Mouse (Mus musculus) cerebellum, adult 18-20 months (tissue): ENCODE results near the gene Usmg5.

Source experiments
- DNase-seq, 2 experiments: peaks; one replicate each; pipeline ENCODE4 v3.0.0; 2021

Usmg5 gene

DNA sequence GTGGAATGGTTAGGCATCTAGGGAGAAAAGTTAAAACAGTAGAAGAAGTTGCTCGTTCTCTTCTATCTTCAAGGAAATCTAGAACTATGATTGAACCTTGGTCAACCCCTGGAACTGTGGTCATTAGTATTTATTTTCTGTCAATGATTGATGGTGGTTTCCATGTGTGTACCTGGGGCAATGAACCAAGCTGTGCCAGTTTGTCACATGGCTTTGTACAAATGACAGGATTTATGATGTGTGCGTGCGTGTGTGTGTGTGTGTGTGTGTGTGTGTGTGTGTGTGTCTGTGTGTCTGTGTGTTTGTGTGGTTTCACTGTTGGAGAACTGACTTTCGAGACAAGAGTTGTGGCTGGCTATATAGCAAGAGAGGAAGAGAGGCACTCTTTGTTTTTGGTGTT, 37.0 kb downstream of the Usmg5 start:
- no peak for DNase-seq

DNA sequence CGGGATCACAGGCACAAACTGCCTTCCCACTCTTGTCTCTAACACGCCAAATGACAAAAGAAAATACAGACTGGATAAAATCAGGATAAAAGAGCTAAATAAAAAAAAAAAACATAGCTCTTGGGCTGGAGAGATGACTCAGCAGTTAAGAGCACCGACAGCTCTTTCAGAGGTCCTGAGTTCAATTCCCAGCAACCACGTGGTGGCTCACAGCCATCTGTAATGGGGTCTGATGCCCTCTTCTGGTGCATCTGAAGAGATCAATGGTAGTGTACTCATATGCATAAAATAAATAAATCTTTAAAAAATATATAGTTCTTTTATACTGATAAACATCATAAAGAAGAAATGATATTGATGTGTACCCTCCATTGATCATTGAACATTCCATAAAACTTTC, 37.5 kb downstream of the Usmg5 start:
- DNase-seq = no peak

DNA sequence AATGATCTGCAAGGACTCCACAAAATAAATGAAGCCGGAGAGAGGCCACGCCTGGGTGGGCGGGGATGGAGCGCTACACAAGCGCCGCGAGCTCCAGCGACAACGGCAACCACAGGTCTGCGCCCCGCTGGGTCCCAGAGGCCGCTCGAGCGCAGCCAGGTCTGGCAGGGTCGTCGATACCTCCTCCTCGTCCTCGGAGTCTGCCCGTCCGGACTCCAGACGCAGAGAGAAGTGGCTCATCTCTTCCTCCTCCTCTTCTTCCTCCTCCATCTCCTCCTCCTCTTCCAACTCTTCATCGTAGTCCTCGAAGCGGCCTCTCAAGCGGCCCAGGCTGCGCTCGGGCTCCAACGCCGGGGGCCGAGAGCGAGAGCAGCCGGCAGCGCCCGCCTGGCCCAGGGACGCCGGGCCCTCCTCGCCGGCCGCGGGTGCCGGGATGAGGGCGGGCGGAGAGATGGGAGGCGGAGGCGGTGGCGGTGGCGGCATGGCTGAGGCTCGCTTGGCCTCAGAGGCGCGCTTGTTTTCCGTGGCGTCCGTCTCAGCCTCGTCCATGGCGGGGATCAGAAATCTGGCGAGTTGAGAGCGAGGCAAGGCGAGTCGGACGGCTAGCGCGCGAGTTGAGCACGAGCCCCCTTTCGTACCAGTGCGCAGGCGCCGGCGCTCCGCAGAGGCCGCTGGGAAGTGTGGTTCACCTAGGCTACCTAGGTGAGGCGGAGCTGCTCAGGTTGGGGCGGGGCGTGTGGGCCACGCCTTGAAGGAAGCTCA, 40.0 kb downstream of the Usmg5 start, which contains the start of gene Pcgf6:
Gene Pcgf6 (minus strand): TSS at position 636 of the 762 bp plus-strand sequence.
- DNase-seq = peak; percentile 92 to 93

DNA sequence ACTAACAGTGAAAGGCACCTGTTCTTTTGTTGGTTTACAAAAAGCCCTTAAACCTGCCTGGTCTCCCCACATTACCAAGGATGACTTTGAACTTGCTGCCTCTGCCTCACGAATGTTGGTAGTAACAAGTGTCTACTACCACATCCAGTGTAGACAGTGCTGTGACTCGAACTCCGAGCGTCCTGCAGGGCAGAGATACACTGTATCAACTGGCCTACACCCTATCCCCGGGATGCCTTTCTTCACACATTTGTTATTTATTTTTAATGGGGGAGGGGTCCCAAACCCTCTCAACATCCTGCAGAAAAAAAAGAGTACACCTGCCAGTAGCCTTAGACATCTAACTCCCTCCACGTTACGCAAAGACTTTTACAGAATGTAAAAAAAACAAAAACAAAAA, 40.6 kb downstream of the Usmg5 start:
- no peak for DNase-seq

DNA sequence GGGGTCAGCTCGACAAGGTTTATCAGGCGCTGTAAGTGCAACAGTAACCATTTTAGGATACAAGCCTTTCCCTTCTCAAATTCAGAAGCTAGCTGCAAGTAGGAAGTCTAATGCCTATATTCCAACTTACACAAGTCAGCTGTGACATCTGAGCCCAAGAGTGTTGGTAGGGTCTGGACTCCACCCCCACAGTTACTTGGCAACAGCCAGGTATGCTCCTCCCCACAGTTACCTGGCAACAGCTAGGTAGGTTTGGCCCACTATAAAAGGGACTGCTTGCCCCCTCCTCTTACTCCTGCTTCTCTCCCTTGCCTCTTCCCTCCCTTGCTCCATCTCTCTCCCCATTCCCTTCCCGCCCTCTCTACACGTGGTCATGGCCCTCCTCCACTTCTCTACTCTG, 41.4 kb downstream of the Usmg5 start:
- DNase-seq = no peak

DNA sequence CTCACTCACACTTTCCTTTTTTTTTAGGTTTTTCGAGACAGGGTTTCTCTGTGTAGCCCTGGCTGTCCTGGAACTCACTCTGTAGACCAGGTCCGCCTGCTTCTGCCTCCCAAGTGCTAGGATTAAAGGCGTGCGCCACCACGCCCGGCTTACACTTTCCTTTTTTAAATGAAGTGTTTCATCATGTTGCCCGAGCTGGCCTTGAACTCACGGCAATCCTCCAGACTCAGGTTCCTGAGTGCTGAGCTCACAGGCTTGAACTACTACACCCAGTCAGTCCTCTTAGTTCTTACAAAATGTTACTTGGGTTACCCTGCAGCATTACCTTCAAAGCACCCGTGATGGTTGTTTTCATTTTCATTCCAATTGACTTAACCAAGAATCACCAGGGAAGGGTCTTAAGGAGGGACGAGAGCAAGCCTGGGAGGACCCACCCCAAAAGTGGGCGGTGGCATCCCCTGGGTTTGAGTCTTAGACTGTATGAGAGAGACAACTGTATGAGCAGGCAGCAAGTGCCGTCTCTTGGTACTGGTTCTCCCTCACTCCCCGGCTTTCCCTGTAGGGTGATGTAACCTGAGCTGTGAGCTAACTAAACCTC, 43.1 kb downstream of the Usmg5 start:
- no peak for DNase-seq

DNA sequence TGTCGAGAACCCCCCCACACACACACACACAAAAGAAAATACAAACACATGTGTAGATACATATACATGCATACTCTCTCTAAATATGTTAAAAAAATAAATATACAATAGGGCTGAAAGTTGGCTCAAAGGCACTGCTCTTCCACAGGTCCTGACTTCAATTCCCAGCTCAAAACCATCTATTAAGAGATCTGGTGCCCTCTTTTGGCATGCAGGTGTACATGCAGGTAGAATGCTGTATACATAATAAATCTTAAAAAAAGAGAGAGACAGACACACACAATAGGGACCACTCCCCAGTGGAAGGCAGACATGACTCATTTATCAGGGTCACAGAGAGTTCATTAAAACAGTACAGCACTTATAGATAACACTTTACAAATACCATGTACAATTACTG, 44.1 kb downstream of the Usmg5 start:
- DNase-seq = no peak

DNA sequence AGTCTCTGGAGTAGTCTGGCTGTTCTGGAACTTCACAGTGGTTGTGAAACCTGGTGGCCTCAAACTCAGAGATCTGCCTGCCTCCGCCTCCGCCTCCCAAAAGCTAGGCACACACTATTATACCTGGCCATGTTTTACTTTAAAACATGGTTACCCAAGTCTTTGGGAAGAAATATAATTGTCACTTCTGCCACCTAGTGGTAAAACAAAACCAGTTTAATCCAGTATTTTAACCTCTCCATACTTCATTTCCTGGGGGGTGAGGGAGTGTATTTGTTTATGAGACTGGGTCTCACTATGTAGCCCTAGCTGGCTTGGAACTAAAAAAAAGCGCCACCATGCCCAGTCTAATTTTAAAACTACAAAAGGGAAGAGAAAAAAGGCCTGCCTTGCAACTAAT, 46.8 kb downstream of the Usmg5 start:
- DNase-seq = no peak

DNA sequence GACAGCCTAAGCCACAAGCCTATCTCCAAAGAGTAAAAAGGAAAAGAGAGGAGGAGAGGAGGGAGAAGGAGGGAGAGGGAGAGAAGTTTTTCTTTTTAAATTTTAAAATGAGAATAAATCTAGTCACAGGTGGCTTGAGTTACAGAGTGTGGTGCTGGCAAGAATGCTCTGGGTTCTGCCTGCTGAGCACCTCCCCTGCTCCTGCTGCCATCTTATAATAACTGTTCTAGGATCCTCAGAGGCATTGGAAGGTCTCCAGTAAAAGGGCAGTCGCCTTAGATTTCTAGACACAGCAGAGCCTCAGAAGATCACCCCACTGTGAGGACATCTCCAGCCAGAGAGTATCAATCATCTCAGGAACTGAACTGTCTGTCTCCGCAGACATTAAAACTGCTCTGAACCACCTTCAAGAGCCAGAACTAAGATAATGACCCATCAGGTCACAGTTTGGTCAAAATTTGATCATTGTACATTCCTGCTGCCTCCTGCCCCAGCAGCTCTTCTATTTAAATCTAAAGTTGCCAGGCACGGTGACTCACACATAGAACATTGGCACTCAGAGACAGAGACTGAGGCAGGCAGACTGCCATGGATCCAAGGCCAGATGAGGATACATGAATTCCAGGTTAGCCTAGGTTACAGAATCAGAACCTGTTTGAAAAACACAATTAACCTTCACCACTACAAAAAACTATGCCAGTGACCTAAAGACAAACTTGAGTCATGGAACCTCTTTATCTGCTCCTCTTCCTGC, 49.5 kb downstream of the Usmg5 start:
- no peak for DNase-seq

DNA sequence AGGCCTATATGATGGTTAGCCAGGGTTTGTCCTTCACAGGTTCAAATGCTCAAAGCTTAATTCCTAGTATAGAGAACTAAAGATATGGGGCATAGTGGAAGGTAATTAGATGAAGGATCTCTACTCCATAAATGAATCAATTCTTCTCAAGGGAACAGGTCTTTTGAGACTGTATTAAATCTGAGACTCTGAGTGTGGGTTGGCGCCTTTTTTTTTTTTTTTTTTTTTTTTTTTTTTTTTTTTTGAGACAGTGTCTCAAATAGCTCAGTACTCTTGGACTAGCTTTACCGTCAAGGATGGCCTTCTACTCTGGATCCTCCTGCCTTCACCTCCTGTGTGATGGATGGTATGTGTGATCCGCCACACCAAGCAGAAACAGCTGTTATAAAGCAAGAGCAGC, 53.9 kb downstream of the Usmg5 start:
- DNase-seq = no peak

DNA sequence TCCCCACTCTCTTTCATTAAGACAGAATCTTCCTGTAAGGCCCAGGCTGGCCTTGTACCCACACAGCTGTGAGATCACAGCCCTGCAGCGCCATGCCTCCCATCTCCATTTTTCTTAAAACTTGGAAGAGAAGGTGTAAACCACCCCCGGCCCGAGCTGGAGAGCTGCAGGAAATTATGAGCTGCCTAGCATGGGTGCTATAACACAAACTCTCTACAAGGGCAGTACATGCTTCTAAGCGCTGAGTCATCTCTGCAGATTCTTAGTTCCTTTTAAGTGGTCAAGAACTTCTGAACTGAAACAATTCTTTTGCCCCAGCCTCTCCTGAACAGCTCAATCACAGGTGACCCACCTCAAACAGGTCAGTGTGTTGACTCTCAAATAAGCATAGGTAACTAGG, 55.5 kb downstream of the Usmg5 start:
- DNase-seq = no peak
